Mouse (Mus musculus) MEL (cell line): ENCODE measurements around the gene Tln2. TPM values are rescaled to one million over a fixed set of nuclear protein-coding genes. Genes with fewer than 3 reads are reported as not detected.

Experiments used
- DNase-seq: peaks from one replicate; pipeline ENCODE4 v3.0.0; 2011; ENCODE audit warnings: low read depth, low spot score
- H3K27ac ChIP-seq: 2 replicates; pipeline ENCODE4 v1.5.1; 2012; ENCODE audit warnings: low read depth, mild to moderate bottlenecking, control low read depth, low read length, moderate library complexity; ENCODE audit not compliant: control insufficient read depth
- H3K27me3 ChIP-seq, 2 experiments: fragments of 150-350 bp in 1 of 2; sonication (generic) in 1 of 2; 2 replicates each; pipeline ENCODE4 v1.6.1; 2012; ENCODE audit warnings: low read length in 2 of 2, mild to moderate bottlenecking in 2 of 2, improper control_type of control experiment in 1 of 2, moderate library complexity in 1 of 2; ENCODE audit not compliant: insufficient read depth in 2 of 2, control insufficient read depth in 1 of 2
- H3K36me3 ChIP-seq, 2 experiments: 2 replicates each; pipeline ENCODE4 v1.6.1; 2012 to 2014; ENCODE audit warnings: low read length in 2 of 2, improper control_type of control experiment in 1 of 2, inconsistent platforms in 1 of 2, mild to moderate bottlenecking in 1 of 2; ENCODE audit not compliant: insufficient read depth in 2 of 2, control insufficient read depth in 1 of 2
- H3K4me1 ChIP-seq, 2 experiments: fragments of 150-350 bp in 1 of 2; sonication (generic) in 1 of 2; 2 replicates each; pipeline ENCODE4 v1.6.1; 2012; ENCODE audit warnings: low read length in 2 of 2, improper control_type of control experiment in 1 of 2, mild to moderate bottlenecking in 1 of 2; ENCODE audit not compliant: insufficient read depth in 2 of 2, control insufficient read depth in 1 of 2
- H3K4me3 ChIP-seq, 2 experiments: fragments of 150-350 bp in 1 of 2; sonication (generic) in 1 of 2; 2 replicates each; pipeline ENCODE4 v1.5.1; 2012; ENCODE audit warnings: low read depth in 2 of 2, low read length in 2 of 2, mild to moderate bottlenecking in 2 of 2, moderate library complexity in 2 of 2, control low read depth in 1 of 2, improper control_type of control experiment in 1 of 2; ENCODE audit not compliant: control insufficient read depth in 1 of 2, insufficient read depth in 1 of 2
- H3K79me2 ChIP-seq: 2 replicates; pipeline ENCODE4 v1.6.1; 2012; ENCODE audit warnings: mild to moderate bottlenecking, low read length, moderate library complexity; ENCODE audit not compliant: control insufficient read depth, poor library complexity, insufficient read depth
- H3K9ac ChIP-seq: 2 replicates; pipeline ENCODE4 v1.6.1; 2012; ENCODE audit warnings: low read depth, mild to moderate bottlenecking, control low read depth, low read length, moderate library complexity; ENCODE audit not compliant: control insufficient read depth, poor library complexity, severe bottlenecking
- H3K9me3 ChIP-seq: fragments of 150-350 bp; sonication (generic); replicated peaks from 2 replicates; pipeline ENCODE4 v1.6.1; 2012; ENCODE audit warnings: mild to moderate bottlenecking, low read length, improper control_type of control experiment, moderate library complexity; ENCODE audit not compliant: insufficient read depth
- CHD1 ChIP-seq: IDR thresholded peaks from 2 replicates; pipeline ENCODE4 v1.6.1; 2012; ENCODE audit warnings: low read depth, mild to moderate bottlenecking, inconsistent platforms, low read length, improper control_type of control experiment
- CHD2 ChIP-seq: IDR thresholded peaks from 2 replicates; pipeline ENCODE4 v1.6.1; 2011; ENCODE audit warnings: low read length, improper control_type of control experiment
- CTCF ChIP-seq, 3 experiments: IDR thresholded peaks in 2 of 3; conservative IDR thresholded peaks in 1 of 3; 2 replicates each; pipeline ENCODE4 v1.5.1; 2011 to 2012; ENCODE audit warnings: low read length in 3 of 3, low read depth in 2 of 3, mild to moderate bottlenecking in 2 of 3, improper control_type of control experiment in 1 of 3, inconsistent platforms in 1 of 3, mixed read lengths in 1 of 3, moderate library complexity in 1 of 3; ENCODE audit not compliant: control insufficient read depth in 1 of 3, insufficient read depth in 1 of 3, poor library complexity in 1 of 3, severe bottlenecking in 1 of 3
- E2F4 ChIP-seq: IDR thresholded peaks from 2 replicates; pipeline ENCODE4 v1.6.1; 2011; ENCODE audit warnings: low read depth, low read length, improper control_type of control experiment, borderline replicate concordance
- EP300 ChIP-seq, 2 experiments: IDR thresholded peaks; 2 replicates each; pipeline ENCODE4 v1.6.1; 2011; ENCODE audit warnings: improper control_type of control experiment in 2 of 2, low read length in 2 of 2, low read depth in 1 of 2, mild to moderate bottlenecking in 1 of 2
- GABPA ChIP-seq: IDR thresholded peaks from 2 replicates; pipeline ENCODE4 v1.6.1; 2012; ENCODE audit warnings: low read depth, mild to moderate bottlenecking, inconsistent platforms, low read length, improper control_type of control experiment, moderate library complexity
- GATA1 ChIP-seq: IDR thresholded peaks from 2 replicates; pipeline ENCODE4 v1.6.1; 2011; ENCODE audit warnings: low read depth, low read length, improper control_type of control experiment
- HCFC1 ChIP-seq: IDR thresholded peaks from 2 replicates; pipeline ENCODE4 v1.6.1; 2012; ENCODE audit warnings: low read depth, mild to moderate bottlenecking, inconsistent platforms, low read length, improper control_type of control experiment, moderate library complexity
- JUND ChIP-seq: IDR thresholded peaks from 2 replicates; pipeline ENCODE4 v1.6.1; 2011; ENCODE audit warnings: low read depth, mild to moderate bottlenecking, improper control_type of control experiment, low read length
- MAFK ChIP-seq: IDR thresholded peaks from 2 replicates; pipeline ENCODE4 v1.6.1; 2011; ENCODE audit warnings: low read depth, mild to moderate bottlenecking, low read length, improper control_type of control experiment, borderline replicate concordance
- MAX ChIP-seq: IDR thresholded peaks from 2 replicates; pipeline ENCODE4 v1.6.1; 2011; ENCODE audit warnings: low read length, improper control_type of control experiment
- MEF2A ChIP-seq: IDR thresholded peaks from 2 replicates; pipeline ENCODE4 v1.6.1; 2014; ENCODE audit warnings: low read depth, mild to moderate bottlenecking, inconsistent platforms, low read length, improper control_type of control experiment; ENCODE audit not compliant: poor library complexity, insufficient replicate concordance, severe bottlenecking; ENCODE audit errors: extremely low read depth
- MYB ChIP-seq: IDR thresholded peaks from 2 replicates; pipeline ENCODE4 v1.6.1; 2011; ENCODE audit warnings: mild to moderate bottlenecking, low read depth, low read length, improper control_type of control experiment
- MYC ChIP-seq: IDR thresholded peaks from 2 replicates; pipeline ENCODE4 v1.6.1; 2011; ENCODE audit warnings: low read depth, mild to moderate bottlenecking, low read length, improper control_type of control experiment, moderate library complexity
- NELFE ChIP-seq: IDR thresholded peaks from 2 replicates; pipeline ENCODE4 v1.6.1; 2011; ENCODE audit warnings: low read depth, low read length, improper control_type of control experiment
- POLR2AphosphoS2 ChIP-seq: IDR thresholded peaks from 2 replicates; pipeline ENCODE4 v1.6.1; 2011; ENCODE audit warnings: low read length, improper control_type of control experiment
- POLR2AphosphoS5 ChIP-seq: IDR thresholded peaks from 2 replicates; pipeline ENCODE4 v1.6.1; 2012; ENCODE audit warnings: low read depth, borderline replicate concordance, mild to moderate bottlenecking, inconsistent platforms, low read length, moderate library complexity, mixed read lengths
- TAL1 ChIP-seq: IDR thresholded peaks from 2 replicates; pipeline ENCODE4 v1.6.1; 2012; ENCODE audit warnings: mild to moderate bottlenecking, inconsistent platforms, low read length, moderate library complexity, mixed read lengths
- TCF12 ChIP-seq: IDR thresholded peaks from 2 replicates; pipeline ENCODE4 v1.6.1; 2014; ENCODE audit warnings: low read depth, mild to moderate bottlenecking, inconsistent platforms, low read length, improper control_type of control experiment, moderate library complexity
- UBTF ChIP-seq: IDR thresholded peaks from 2 replicates; pipeline ENCODE4 v1.6.1; 2012; ENCODE audit warnings: low read depth, mild to moderate bottlenecking, inconsistent platforms, low read length, improper control_type of control experiment, moderate library complexity, borderline replicate concordance; ENCODE audit not compliant: insufficient read depth
- USF1 ChIP-seq: IDR thresholded peaks from 2 replicates; pipeline ENCODE4 v1.6.1; 2014; ENCODE audit warnings: low read depth, mild to moderate bottlenecking, inconsistent platforms, low read length, improper control_type of control experiment, moderate library complexity
- USF2 ChIP-seq, 2 experiments: IDR thresholded peaks; 2 replicates each; pipeline ENCODE4 v1.6.1; 2011 to 2012; ENCODE audit warnings: improper control_type of control experiment in 2 of 2, low read length in 2 of 2, borderline replicate concordance in 1 of 2, inconsistent platforms in 1 of 2, low read depth in 1 of 2, mild to moderate bottlenecking in 1 of 2; ENCODE audit not compliant: insufficient read depth in 1 of 2
- ZKSCAN1 ChIP-seq: IDR thresholded peaks from 2 replicates; pipeline ENCODE4 v1.6.1; 2012; ENCODE audit warnings: low read depth, mild to moderate bottlenecking, inconsistent platforms, low read length, improper control_type of control experiment, moderate library complexity
- ZNF384 ChIP-seq: IDR thresholded peaks from 2 replicates; pipeline ENCODE4 v1.6.1; 2012; ENCODE audit warnings: low read depth, mild to moderate bottlenecking, inconsistent platforms, low read length, improper control_type of control experiment
- polyA plus RNA-seq, 2 experiments: library from polyadenylated mRNA; stranded (reverse) in 1 of 2; unstranded in 1 of 2; fragments of >175 nt in 1 of 2; fragments of >200 nt in 1 of 2; gene quantifications; 2 replicates each; pipeline versions ENCODE4 v1.2.1 to v1.2.4; 2012; ENCODE audit warnings: low replicate concordance in 2 of 2, low read depth in 1 of 2; ENCODE audit not compliant: insufficient read length in 2 of 2, insufficient read depth in 1 of 2, missing spikeins in 1 of 2
- total RNA-seq: library from RNA; depleted of rRNA; stranded (reverse); fragments of 300-350 nt; gene quantifications from 2 replicates; pipeline ENCODE4 v1.2.3, GENCODE M21; 2012

Tln2 gene
- total and polyA plus RNA-seq, 3 experiments: not detected

- DNase-seq: no peak
- no peaks in the 10 kb centered on the region for H3K79me2 ChIP-seq
- no peaks in the 10 kb centered on the region for H3K4me1 ChIP-seq
- H3K27me3 ChIP-seq: no peaks in the 10 kb centered on the region
- no peaks in the 10 kb centered on the region for H3K9me3 ChIP-seq
- no peak overlapping the region for H3K9ac ChIP-seq
- TF ChIP-seq NELFE (no peak), GATA1 (no peak), POLR2AphosphoS2 (no peak), E2F4 (no peak), GABPA (no peak), TAL1 (no peak), MYB (no peak), POLR2AphosphoS5 (no peak), MAFK (no peak), CTCF (IDR thresholded peaks at IDR 0.05 in 2 of 3, conservative IDR thresholded peaks at IDR 0.05 in 1 of 3; ENCODE audit: control insufficient read depth in 1 of 3, insufficient read depth in 1 of 3, low read depth in 2 of 3, low read length in 3 of 3, poor library complexity in 1 of 3, severe bottlenecking in 1 of 3) (no peak), MAX (no peak), USF2 (IDR thresholded peaks at IDR 0.05; ENCODE audit: borderline replicate concordance in 1 of 2, insufficient read depth in 1 of 2, low read depth in 1 of 2, low read length in 2 of 2) (no peak), ZKSCAN1 (no peak), JUND (no peak)
- no peaks in the 10 kb centered on the region for H3K36me3 ChIP-seq
- no peak overlapping the region for H3K27ac ChIP-seq
- no peak overlapping the region for H3K4me3 ChIP-seq
Measured at GRCm38 (mm10) chr9:67267276-67267990, 292.1 kb downstream of the Tln2 start.

GRCm38 (mm10) chr9:67265513-67265912, 294.0 kb downstream of the Tln2 start:
- no peaks in the 10 kb centered on the region for H3K79me2 ChIP-seq
- no peak for DNase-seq
- no peaks in the 10 kb centered on the region for H3K27me3 ChIP-seq
- H3K9ac ChIP-seq: no peak overlapping the region
- no peaks in the 10 kb centered on the region for H3K36me3 ChIP-seq
- no peaks in the 10 kb centered on the region for H3K4me1 ChIP-seq
- no peaks in the 10 kb centered on the region for H3K9me3 ChIP-seq
- no peak for TF ChIP-seq MYC
- no peak for TF ChIP-seq TCF12
- TF ChIP-seq GABPA: no peak
- no peak for TF ChIP-seq MYB
- TF ChIP-seq ZNF384: no peak
- TF ChIP-seq EP300 (IDR thresholded peaks at IDR 0.05; ENCODE audit: low read depth in 1 of 2, low read length in 2 of 2): no peak
- TF ChIP-seq USF1: no peak
- TF ChIP-seq USF2 (IDR thresholded peaks at IDR 0.05; ENCODE audit: borderline replicate concordance in 1 of 2, insufficient read depth in 1 of 2, low read depth in 1 of 2, low read length in 2 of 2): no peak
- no peak for TF ChIP-seq MAFK
- no peak for TF ChIP-seq JUND
- TF ChIP-seq HCFC1: no peak
- no peak for TF ChIP-seq CHD2
- TF ChIP-seq CTCF (IDR thresholded peaks at IDR 0.05 in 2 of 3, conservative IDR thresholded peaks at IDR 0.05 in 1 of 3; ENCODE audit: control insufficient read depth in 1 of 3, insufficient read depth in 1 of 3, low read depth in 2 of 3, low read length in 3 of 3, poor library complexity in 1 of 3, severe bottlenecking in 1 of 3): no peak
- TF ChIP-seq GATA1: no peak
- TF ChIP-seq UBTF: no peak
- no peak for TF ChIP-seq NELFE
- no peak for TF ChIP-seq TAL1
- TF ChIP-seq CHD1: no peak
- no peak for TF ChIP-seq MEF2A
- no peak overlapping the region for H3K27ac ChIP-seq
- H3K4me3 ChIP-seq: no peak overlapping the region
